Mouse (Mus musculus): ENCODE data around the gene Mccc2. TPM values are rescaled to one million over a fixed set of nuclear protein-coding genes. Genes with fewer than 3 reads are reported as not detected.

Mccc2 gene
- total RNA-seq (2023), result 15.5 TPM

DNA sequence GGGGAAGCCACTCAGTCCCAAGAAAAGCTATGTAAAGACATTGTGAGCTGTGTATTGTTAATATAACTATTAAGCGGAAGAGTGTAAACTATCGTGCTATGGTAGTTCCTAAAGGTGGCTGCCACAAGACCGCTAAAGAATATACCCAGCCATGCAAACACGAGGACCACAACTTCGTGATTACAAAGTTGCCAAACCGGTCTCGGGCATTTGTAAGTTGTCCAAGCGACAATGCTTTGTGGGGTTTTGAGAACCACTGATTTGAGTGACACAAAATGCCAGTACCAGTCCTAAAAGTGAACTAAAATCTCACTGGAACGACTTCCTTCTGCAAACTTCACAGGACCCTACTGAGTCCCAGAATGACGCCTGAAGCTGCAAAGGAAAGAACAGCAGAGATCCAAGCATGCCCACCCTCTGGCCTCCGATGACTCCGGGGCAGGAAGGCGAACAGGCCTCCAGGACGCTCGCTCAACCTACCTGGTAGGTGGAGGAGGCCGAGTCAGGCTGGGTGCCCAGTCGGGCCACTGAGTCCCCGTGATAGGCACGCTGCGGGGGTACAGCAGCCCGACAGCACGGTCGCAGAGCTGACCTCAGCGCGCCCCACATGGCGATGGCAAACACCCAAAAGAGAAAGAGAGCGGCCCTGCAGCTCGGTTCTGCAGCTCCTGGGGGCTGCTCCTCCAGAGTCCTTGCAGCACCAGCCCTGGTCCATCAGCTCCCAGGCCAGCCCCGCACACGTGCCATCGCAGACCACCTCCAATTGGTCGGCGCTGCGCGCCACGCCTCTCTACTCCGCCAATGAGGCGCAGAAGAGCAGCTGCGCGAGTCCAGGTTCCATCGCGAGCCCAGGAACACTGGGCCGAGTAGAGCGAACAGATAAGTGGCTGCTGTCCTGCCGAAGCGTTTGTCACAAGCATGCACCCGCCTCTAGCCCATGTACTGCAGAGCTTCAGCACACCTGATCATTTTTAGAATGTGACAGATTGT, at the start of gene Mccc2:
Gene Mccc2 (minus strand): TSS at position 734 of the 990 bp plus-strand sequence.

DNA sequence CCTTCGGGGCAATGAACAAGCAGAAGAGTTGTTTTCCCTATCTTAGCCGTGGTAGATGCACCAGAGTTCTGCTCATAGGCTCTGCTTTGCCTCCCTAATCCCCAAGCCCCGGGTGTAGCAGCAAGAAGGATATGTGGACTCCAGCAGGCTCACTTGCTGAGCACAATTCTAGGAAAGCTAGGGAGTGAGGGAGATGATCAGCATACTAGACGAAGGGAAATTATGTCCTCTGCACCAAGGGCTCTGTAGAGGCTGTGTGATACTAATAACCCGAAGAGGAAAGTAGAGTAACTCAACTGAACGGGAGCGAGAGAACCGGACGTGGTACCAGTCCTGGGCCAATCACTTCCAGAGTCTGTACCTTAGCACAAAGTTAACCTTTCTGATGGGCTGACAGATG, 114.5 kb downstream of the Mccc2 start, which contains the start of gene Cartpt:
Gene Cartpt (minus strand): TSS at position 127 of the 400 bp plus-strand sequence.

Other genes with a start within 250 kb of the Mccc2 start
- gene Cartpt, start 114.5 kb downstream of the Mccc2 start, total RNA-seq (2023), result not detected
- gene Bdp1, start 88.4 kb upstream of the Mccc2 start, total RNA-seq (2023), result 73.7 TPM
- gene Serf1, start 92.4 kb upstream of the Mccc2 start, total RNA-seq (2023), result 1.1 TPM
- gene Smn1, start 109.2 kb upstream of the Mccc2 start, total RNA-seq (2023), result 89.4 TPM
- 2.7 TPM for gene Naip2, start 186.5 kb upstream of the Mccc2 start, total RNA-seq (2023)
- gene Naip5, start 230.7 kb upstream of the Mccc2 start, total RNA-seq (2023), result 1.4 TPM

Data from CD4-positive naive resting alpha-beta T cell, adult 76 days (primary cell).